Mouse (Mus musculus) testis, adult 2 months (tissue): ENCODE measurements around the gene Angptl4. TPM values are rescaled to one million over a fixed set of nuclear protein-coding genes. Genes with fewer than 3 reads are reported as not detected.

Source experiments
- H3K27ac ChIP-seq: fragments of 200-500 bp; 2 replicates; pipeline ENCODE4 v1.5.1; 2012; ENCODE audit warnings: low read depth, low read length; ENCODE audit not compliant: control insufficient read depth, insufficient read depth
- H3K27me3 ChIP-seq: fragments of 200-500 bp; 2 replicates; pipeline ENCODE4 v1.6.1; 2012; ENCODE audit warnings: mild to moderate bottlenecking, low read length, moderate library complexity; ENCODE audit not compliant: control insufficient read depth, insufficient read depth
- H3K36me3 ChIP-seq: fragments of 200-500 bp; 2 replicates; pipeline ENCODE4 v1.6.1; 2012; ENCODE audit warnings: mild to moderate bottlenecking, low read length; ENCODE audit not compliant: control insufficient read depth, insufficient read depth
- H3K4me1 ChIP-seq: fragments of 200-500 bp; 2 replicates; pipeline ENCODE4 v1.6.1; 2012; ENCODE audit warnings: low read length; ENCODE audit not compliant: control insufficient read depth, insufficient read depth
- H3K4me3 ChIP-seq: fragments of 200-500 bp; 2 replicates; pipeline ENCODE4 v1.5.1; 2012; ENCODE audit warnings: low read depth, mild to moderate bottlenecking, low read length, moderate library complexity, mixed read lengths; ENCODE audit not compliant: control insufficient read depth
- CTCF ChIP-seq: fragments of 200-500 bp; IDR thresholded peaks from 2 replicates; pipeline ENCODE4 v1.5.1; 2012; ENCODE audit warnings: low read depth, mild to moderate bottlenecking, inconsistent platforms, low read length, moderate library complexity; ENCODE audit not compliant: control insufficient read depth, insufficient read depth, insufficient replicate concordance
- POLR2A ChIP-seq: fragments of 200-500 bp; IDR thresholded peaks from 2 replicates; pipeline ENCODE4 v1.6.1; 2012; ENCODE audit warnings: low read depth, mild to moderate bottlenecking, inconsistent platforms, low read length, moderate library complexity; ENCODE audit not compliant: control insufficient read depth
- polyA plus RNA-seq: library from polyadenylated mRNA; depleted of rRNA; stranded (reverse); fragments of >200 nt; gene quantifications from 2 replicates; pipeline ENCODE4 v1.2.3, GENCODE M21; 2012

Gene Angptl4
- polyA plus RNA-seq, 1 experiment = 3.3 TPM

GRCm38 (mm10) chr17:33811142-33811516 is 29.5 kb upstream of the Angptl4 start:
- Histone ChIP-seq H3K4me3 (peak overlapping the region; percentile 87), H3K4me1 (peaks cover 12% of the 10 kb centered on the region), H3K27me3 (no peaks in the 10 kb centered on the region), H3K27ac (peak overlapping the region; percentile 44), H3K36me3 (no peaks in the 10 kb centered on the region)
- TF ChIP-seq POLR2A (no peak), CTCF (no peak)

- Histone ChIP-seq H3K4me3 (peak within 1 kb of the TSS; percentile 87), H3K27ac (peak within 1 kb of the TSS; percentile 71), H3K36me3 (no peaks in the 10 kb centered on the region), H3K27me3 (no peaks in the 10 kb centered on the region), H3K4me1 (peaks cover 12% of the 10 kb centered on the region)
- TF ChIP-seq CTCF = no peak
- TF ChIP-seq POLR2A = 0 out of 2 replicates have a peak, but pooled peaks have one; percentile 11
Observed at GRCm38 (mm10) chr17:33810334-33811141, 28.9 kb upstream of the Angptl4 start, which contains the start of gene Kank3. Gene Kank3 (plus strand): TSS chr17:33810519.

GRCm38 (mm10) chr17:33808192-33808591 is 26.6 kb upstream of the Angptl4 start:
- no peaks in the 10 kb centered on the region for H3K27me3 ChIP-seq
- H3K4me3 ChIP-seq = no peak overlapping the region
- peaks cover 12% of the 10 kb centered on the region for H3K4me1 ChIP-seq
- H3K27ac ChIP-seq = no peak overlapping the region
- TF ChIP-seq POLR2A = no peak
- TF ChIP-seq CTCF = no peak
- H3K36me3 ChIP-seq = no peaks in the 10 kb centered on the region

GRCm38 (mm10) chr17:33807181-33807888 is 25.7 kb upstream of the Angptl4 start:
- Histone ChIP-seq H3K36me3 (no peaks in the 10 kb centered on the region), H3K4me1 (peaks cover 12% of the 10 kb centered on the region), H3K27me3 (no peaks in the 10 kb centered on the region), H3K27ac (no peak overlapping the region), H3K4me3 (no peak overlapping the region)
- TF ChIP-seq CTCF (no peak), POLR2A (no peak)

GRCm38 (mm10) chr17:33804745-33805144 is 23.1 kb upstream of the Angptl4 start:
- H3K36me3 ChIP-seq = no peaks in the 10 kb centered on the region
- no peak overlapping the region for H3K4me3 ChIP-seq
- H3K27me3 ChIP-seq = no peaks in the 10 kb centered on the region
- H3K4me1 ChIP-seq = peaks cover 3% of the 10 kb centered on the region
- TF ChIP-seq POLR2A (no peak), CTCF (no peak)
- no peak overlapping the region for H3K27ac ChIP-seq

GRCm38 (mm10) chr17:33804205-33804604 is 22.6 kb upstream of the Angptl4 start:
- Histone ChIP-seq H3K4me1 (peaks cover 3% of the 10 kb centered on the region), H3K36me3 (no peaks in the 10 kb centered on the region), H3K4me3 (no peak overlapping the region), H3K27ac (no peak overlapping the region), H3K27me3 (no peaks in the 10 kb centered on the region)
- no peak for TF ChIP-seq CTCF
- TF ChIP-seq POLR2A = no peak

GRCm38 (mm10) chr17:33802221-33802620 is 20.6 kb upstream of the Angptl4 start:
- no peaks in the 10 kb centered on the region for H3K4me1 ChIP-seq
- no peaks in the 10 kb centered on the region for H3K36me3 ChIP-seq
- H3K27me3 ChIP-seq = no peaks in the 10 kb centered on the region
- H3K4me3 ChIP-seq = no peak overlapping the region
- no peak overlapping the region for H3K27ac ChIP-seq
- no peak for TF ChIP-seq POLR2A
- no peak for TF ChIP-seq CTCF

- no peaks in the 10 kb centered on the region for H3K36me3 ChIP-seq
- no peak for TF ChIP-seq POLR2A
- no peak for TF ChIP-seq CTCF
- no peak overlapping the region for H3K4me3 ChIP-seq
- no peaks in the 10 kb centered on the region for H3K4me1 ChIP-seq
- no peaks in the 10 kb centered on the region for H3K27me3 ChIP-seq
- no peak overlapping the region for H3K27ac ChIP-seq
Observed at GRCm38 (mm10) chr17:33799277-33799676, 17.6 kb upstream of the Angptl4 start.
